Mouse (Mus musculus) megakaryocyte, embryonic 14.5 days (primary cell): ENCODE results near the gene Gcn1l1.

Experiments
- FLI1 ChIP-seq: IDR thresholded peaks from 2 replicates; pipeline ENCODE4 v1.6.1; 2012; ENCODE audit warnings: low read length, inconsistent platforms, mixed read lengths
- GATA1 ChIP-seq: IDR thresholded peaks from 3 replicates; pipeline ENCODE4 v1.6.1; 2012; ENCODE audit warnings: mixed read lengths, low read length, inconsistent platforms, borderline replicate concordance

DNA sequence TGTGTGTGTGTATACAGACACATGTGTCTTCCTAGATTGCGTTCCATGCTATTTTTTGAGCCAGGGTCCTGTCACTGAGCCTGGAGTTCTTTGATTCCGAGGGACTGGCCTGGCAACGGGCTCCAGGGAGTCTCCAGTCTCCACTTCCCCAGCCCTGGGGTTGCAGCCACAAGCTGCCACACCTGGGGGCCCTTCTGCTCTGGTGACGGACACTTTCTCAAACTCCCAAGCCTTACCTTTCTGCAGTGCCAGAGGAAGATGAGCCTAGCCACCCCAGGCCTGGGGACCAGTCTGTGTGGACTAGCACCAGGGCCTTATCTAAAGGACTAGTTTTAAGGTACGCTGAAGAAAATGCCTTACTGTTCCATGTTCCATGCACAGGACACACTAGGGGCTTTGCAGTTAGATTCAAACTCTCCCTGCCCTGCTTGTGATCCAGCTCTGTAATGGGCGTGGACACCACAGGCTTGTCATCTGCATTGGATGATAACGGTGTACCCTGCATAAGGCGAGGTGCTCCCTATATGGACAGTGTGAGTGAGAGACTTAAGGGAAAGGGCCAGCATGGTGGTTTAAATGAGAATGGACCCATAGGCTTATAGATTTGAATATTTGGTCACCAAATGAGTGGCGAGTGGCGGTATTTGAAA lies 61.3 kb downstream of the Gcn1l1 start:
- no peak for TF ChIP-seq GATA1
- TF ChIP-seq FLI1 = no peak
